Mouse (Mus musculus): ENCODE measurements around the gene Mtch1.

- TF ChIP-seq CTCF (IDR thresholded peaks at IDR 0.05; ENCODE audit: low read depth) (no peak), EP300 (IDR thresholded peaks at IDR 0.05; ENCODE audit: low read depth) (no peak)
Measured at GRCm38 (mm10) chr17:29395381-29395780, 47.6 kb upstream of the Mtch1 start.

Data from liver, embryonic 14.5 days (tissue).